Mouse (Mus musculus) intestine, embryonic 16.5 days (tissue): ENCODE measurements around the gene Ces3a. TPM values are rescaled to one million over a fixed set of nuclear protein-coding genes. Genes with fewer than 3 reads are reported as not detected.
"Not testable (repeated sequence)": the region's sequence is repeated elsewhere in the genome, so short reads cannot be mapped to it uniquely, and the experiment has no call there.

Source experiments
- ATAC-seq: fragments of 200-750 bp; cut with Nextera tagmentation; 2 replicates; pipeline ENCODE4 v1.8.0; 2017; ENCODE audit warnings: moderate TSS enrichment, moderate library complexity
- H3K27ac ChIP-seq: fragments of 300-500 bp; sonication (generic); 2 replicates; pipeline ENCODE4 v1.5.1; 2014; ENCODE audit warnings: mild to moderate bottlenecking, low read length
- H3K27me3 ChIP-seq: fragments of 300-500 bp; sonication (generic); replicated peaks from 2 replicates; pipeline ENCODE4 v1.6.1; 2014; ENCODE audit warnings: low read length, control low read depth, mixed read lengths; ENCODE audit not compliant: control insufficient read depth, insufficient read depth
- H3K36me3 ChIP-seq: fragments of 300-500 bp; sonication (generic); 2 replicates; pipeline ENCODE4 v1.6.1; 2014; ENCODE audit warnings: low read length, control low read depth; ENCODE audit not compliant: control insufficient read depth, insufficient read depth
- H3K4me1 ChIP-seq: fragments of 300-500 bp; sonication (generic); 2 replicates; pipeline ENCODE4 v1.6.1; 2014; ENCODE audit warnings: low read length, control low read depth, mixed read lengths; ENCODE audit not compliant: control insufficient read depth, insufficient read depth
- H3K4me2 ChIP-seq: fragments of 300-500 bp; sonication (generic); 2 replicates; pipeline ENCODE4 v1.6.1; 2014; ENCODE audit warnings: low read depth, low read length, control low read depth
- H3K4me3 ChIP-seq: fragments of 300-500 bp; sonication (generic); 2 replicates; pipeline ENCODE4 v1.5.1; 2014; ENCODE audit warnings: mild to moderate bottlenecking, low read length
- H3K9ac ChIP-seq: fragments of 300-500 bp; sonication (generic); 2 replicates; pipeline ENCODE4 v1.6.1; 2014; ENCODE audit warnings: low read depth, low read length
- H3K9me3 ChIP-seq: fragments of 300-500 bp; sonication (generic); 2 replicates; pipeline ENCODE4 v1.6.1; 2016; ENCODE audit warnings: low read length, control low read depth; ENCODE audit not compliant: control insufficient read depth
- WGBS: fragments of 180-500 bp; shearing (Covaris S2); extraction: QIAGEN DNeasy Blood & Tissue Kit; methylation state at CpG from one replicate; pipeline ENCODE4 v1.1.7; 2014; 5-methylcytosine and 5-hydroxymethylcytosine counted together
- polyA plus RNA-seq: library from polyadenylated mRNA; unstranded; fragments of >200 nt; fragmentation: Nextera tagmentation; extraction: Ambion mirVana; gene quantifications from 2 replicates; pipeline ENCODE4 v1.2.1, GENCODE M21; 2015

The Ces3a gene
- polyA plus RNA-seq, 1 experiment from 2014 or later: not detected

DNA sequence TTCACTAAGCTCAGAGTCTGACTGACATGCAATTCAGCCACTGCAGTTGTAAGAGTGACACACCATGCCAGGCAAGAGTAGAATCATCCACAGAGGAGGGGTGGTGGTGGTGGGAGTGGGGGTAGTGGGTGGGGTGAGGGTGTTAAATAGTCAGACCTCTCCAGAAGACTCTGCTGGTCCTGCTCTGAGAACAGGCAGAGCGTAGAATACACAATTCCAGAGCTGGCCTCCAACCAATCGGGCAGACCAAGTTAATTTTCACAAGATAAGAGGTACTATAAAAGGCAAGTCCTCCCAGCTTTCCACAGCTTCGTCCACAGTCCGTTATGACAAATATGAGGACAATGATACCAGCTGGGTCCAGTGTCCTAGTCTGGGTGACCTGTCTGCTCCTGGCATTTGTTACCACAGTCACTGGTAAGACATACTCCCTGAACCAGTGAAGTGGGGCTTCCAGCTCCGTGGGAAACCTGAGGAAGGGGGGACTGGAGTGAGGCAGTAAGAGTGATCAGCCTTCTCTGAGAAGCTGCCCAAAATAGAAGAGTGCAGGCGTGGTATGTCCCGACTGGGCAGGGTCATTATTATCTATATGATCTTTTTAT, 35.1 kb downstream of the Ces3a start, which contains the start of gene Ces3b:
Ces3b (plus strand) TSS at position 305 of the 602 bp plus-strand sequence.
- 49% methylated on average over 7 of the region's 7 CpGs for WGBS
- no peak for ATAC-seq

DNA sequence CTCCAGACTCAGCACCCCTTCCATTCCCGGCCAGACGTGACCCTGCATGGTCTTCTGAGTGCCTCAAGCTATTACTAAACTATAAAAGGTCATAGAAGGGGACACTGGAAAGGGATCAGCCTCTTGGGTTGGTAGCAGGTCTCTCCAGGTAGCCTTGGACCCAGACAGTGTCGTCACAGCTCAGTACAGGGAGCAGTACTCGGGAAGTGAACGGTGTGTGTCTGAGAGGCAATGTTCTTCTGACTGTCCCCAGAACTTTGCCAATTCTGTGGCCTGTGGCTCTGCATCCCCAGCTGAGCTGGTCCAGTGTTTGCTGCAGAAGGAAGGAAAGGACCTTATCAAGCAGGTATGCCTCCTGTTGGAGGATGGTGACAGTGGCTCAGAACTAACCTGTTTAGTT, 39.8 kb downstream of the Ces3a start:
- H3K4me1 ChIP-seq, ATAC-seq, H3K36me3 ChIP-seq, H3K4me3 ChIP-seq, H3K4me2 ChIP-seq, H3K9me3 ChIP-seq, H3K27ac ChIP-seq, H3K27me3 ChIP-seq, H3K9ac ChIP-seq: not testable (repeated sequence)
- WGBS: 82% methylated on average over 3 of the region's 5 CpGs

More for the DNA sequence above, 35.1 kb downstream of the Ces3a start, which contains the start of gene Ces3b:
- no peak within 1 kb of the TSS for H3K9ac ChIP-seq
- H3K4me1 ChIP-seq: no peaks in the 10 kb centered on the region
- H3K9me3 ChIP-seq: no peaks in the 10 kb centered on the region
- no peaks in the 10 kb centered on the region for H3K36me3 ChIP-seq
- no peaks in the 10 kb centered on the region for H3K27me3 ChIP-seq
- no peak within 1 kb of the TSS for H3K4me3 ChIP-seq
- H3K4me2 ChIP-seq: no peak within 1 kb of the TSS
- no peak within 1 kb of the TSS for H3K27ac ChIP-seq

DNA sequence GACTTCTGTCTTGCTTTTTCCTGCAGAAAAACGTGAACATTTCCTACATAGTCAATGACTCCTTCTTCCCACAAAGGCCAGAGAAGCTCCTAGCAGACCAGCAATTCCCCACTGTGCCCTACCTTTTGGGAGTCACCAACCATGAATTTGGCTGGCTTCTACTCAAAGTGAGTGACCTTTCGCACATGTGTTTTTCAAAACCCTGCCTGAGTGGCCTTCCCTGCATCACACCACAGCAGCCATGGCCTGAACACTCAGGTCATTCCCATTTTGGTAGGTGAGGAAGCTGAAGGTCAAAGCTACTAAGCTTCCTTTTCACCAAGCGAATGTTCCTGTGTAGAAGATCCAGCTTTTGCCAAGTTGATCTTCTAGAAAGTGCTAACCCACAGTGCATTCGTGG, 40.2 kb downstream of the Ces3a start:
- Histone ChIP-seq H3K9me3 (no peaks in the 10 kb centered on the region), H3K27me3 (no peaks in the 10 kb centered on the region), H3K9ac (no peak overlapping the region), H3K27ac (no peak overlapping the region), H3K4me1 (no peaks in the 10 kb centered on the region), H3K4me2 (no peak overlapping the region), H3K4me3 (no peak overlapping the region), H3K36me3 (no peaks in the 10 kb centered on the region)
- WGBS: 69% methylated on average over 4 of the region's 4 CpGs
- no peak for ATAC-seq

DNA sequence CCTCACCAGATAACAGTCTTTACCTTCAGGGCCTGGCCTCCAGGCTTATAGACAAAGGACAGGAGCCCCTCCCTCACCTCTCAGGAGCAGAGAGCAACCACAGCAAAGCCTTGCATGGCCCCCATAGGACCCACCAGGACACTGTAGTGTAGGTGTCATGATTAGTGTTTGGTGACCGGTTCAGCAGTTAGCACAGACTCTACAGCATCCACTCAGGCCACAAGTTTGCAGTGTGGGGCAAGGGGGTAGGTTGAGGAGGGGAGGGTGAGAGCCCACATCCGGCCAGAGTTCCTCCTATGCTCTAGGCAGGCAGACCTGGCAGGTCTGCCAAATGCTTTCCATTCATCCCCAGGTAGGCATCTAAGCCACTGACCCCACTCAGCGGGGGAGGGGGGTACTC, 45.6 kb downstream of the Ces3a start:
- WGBS: 76% methylated on average over 3 of the region's 3 CpGs
- ATAC-seq: no peak
- no peak overlapping the region for H3K9ac ChIP-seq

DNA sequence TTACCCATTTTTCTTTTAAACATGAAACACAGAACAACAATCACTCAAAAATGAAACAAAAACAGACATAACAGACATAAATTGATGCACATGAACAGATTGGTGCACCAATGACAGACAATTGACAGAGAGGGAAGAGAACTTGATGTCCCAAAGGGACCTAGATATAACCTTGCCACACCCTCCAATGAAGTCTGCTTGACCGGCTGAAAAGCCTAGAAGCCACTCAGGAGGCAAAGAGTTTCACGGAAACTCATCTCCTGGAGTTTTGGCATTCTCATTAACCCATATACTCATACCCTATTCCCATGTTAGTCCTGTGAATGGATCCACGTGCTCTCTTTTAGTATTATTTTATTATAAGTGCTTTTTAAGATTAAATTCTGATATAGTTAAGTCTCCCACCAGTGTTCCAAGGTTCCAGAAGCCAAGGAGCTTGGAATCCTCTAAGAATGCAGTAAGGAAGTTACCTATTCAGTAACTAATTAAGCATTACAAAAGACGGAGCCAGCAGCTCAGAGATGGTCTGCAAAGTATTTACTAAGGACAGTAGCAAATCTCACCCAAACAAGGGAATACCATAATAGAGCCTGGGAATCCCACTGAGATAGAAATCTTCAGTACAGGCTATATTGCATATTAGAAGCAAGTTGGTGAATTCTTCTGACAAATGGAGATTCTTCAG, 53.8 kb downstream of the Ces3a start:
- not testable (repeated sequence) for ATAC-seq, H3K9me3 ChIP-seq, H3K4me3 ChIP-seq, H3K27ac ChIP-seq, H3K4me1 ChIP-seq, H3K4me2 ChIP-seq, H3K36me3 ChIP-seq, H3K9ac ChIP-seq, H3K27me3 ChIP-seq
- 74% methylated on average over 4 of the region's 4 CpGs for WGBS

More for the DNA sequence above, 45.6 kb downstream of the Ces3a start:
- Histone ChIP-seq H3K4me1 (no peaks in the 10 kb centered on the region), H3K4me2 (no peak overlapping the region), H3K9me3 (no peaks in the 10 kb centered on the region), H3K27me3 (no peaks in the 10 kb centered on the region), H3K36me3 (no peaks in the 10 kb centered on the region), H3K27ac (no peak overlapping the region), H3K4me3 (no peak overlapping the region)

DNA sequence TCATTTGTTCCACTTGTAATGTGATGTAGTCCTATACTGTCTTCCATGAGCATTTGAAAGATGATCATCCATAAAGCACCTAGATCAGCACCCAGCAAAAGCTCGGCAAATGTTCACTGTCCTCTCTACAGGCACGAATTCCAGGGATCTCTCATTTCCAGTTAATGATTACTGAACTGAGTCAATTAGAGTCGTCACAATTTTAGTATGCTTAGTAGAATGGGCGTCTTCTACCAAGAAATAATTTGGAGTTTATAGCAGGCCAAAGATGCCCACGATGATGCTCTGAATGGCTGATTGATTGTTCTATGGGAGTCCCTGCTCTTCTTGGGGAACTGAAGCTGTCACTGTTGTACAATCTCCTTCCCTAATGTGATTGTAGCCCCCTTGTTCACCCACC, 55.3 kb downstream of the Ces3a start:
- H3K36me3 ChIP-seq, H3K9me3 ChIP-seq, H3K4me1 ChIP-seq, H3K4me2 ChIP-seq, ATAC-seq, H3K27ac ChIP-seq, H3K27me3 ChIP-seq, H3K4me3 ChIP-seq, H3K9ac ChIP-seq: not testable (repeated sequence)
- WGBS: 70% methylated on average over 5 of the region's 5 CpGs

DNA sequence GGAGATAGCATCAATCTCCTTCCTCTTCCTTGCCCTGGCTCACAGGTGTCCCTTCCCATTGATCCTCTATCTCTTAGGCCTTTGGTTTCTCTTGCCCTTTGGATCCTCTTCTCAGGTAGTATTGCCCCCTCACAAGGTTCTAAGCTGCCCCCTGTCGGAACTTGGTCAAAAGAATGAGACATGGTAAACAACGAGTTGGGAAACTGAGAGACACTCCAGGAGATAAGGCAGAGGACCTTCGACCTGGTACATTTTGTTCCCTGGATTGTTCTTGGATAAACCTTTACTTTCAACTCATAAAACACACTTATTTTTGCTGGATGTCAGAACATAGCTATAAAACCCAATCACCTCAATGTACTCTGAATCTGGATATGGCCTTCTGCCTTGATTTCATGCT, 55.8 kb downstream of the Ces3a start:
- no peak for ATAC-seq
- Histone ChIP-seq H3K9ac (no peak overlapping the region), H3K9me3 (no peaks in the 10 kb centered on the region), H3K27me3 (no peaks in the 10 kb centered on the region), H3K4me2 (no peak overlapping the region), H3K27ac (no peak overlapping the region), H3K36me3 (no peaks in the 10 kb centered on the region), H3K4me1 (no peaks in the 10 kb centered on the region), H3K4me3 (no peak overlapping the region)
- 75% methylated on average over 3 of the region's 3 CpGs for WGBS

Other genes with a start within 250 kb of the Ces3a start
- gene Ces2b, start 217.0 kb upstream of the Ces3a start, polyA plus RNA-seq: 0.92 and 0.95 TPM in 2 replicates
- gene Ces2c, start 201.5 kb upstream of the Ces3a start, polyA plus RNA-seq: 2.5 and 2.7 TPM in 2 replicates
- gene Ces2e, start 122.3 kb upstream of the Ces3a start, polyA plus RNA-seq: 63.9 and 95.6 TPM in 2 replicates
- gene Ces2f, start 101.2 kb upstream of the Ces3a start, polyA plus RNA-seq: not detected in 2 replicates
- gene Ces2g, start 86.9 kb upstream of the Ces3a start, polyA plus RNA-seq: 0.80 and 0.97 TPM in 2 replicates
- gene Ces2h, start 47.7 kb upstream of the Ces3a start, polyA plus RNA-seq: 0.05 TPM in 1 of 2 replicates, not detected in the other
- gene Ces3b, start 35.2 kb downstream of the Ces3a start, polyA plus RNA-seq: not detected in 2 replicates
- not detected in 2 replicates for gene Ces4a, start 83.2 kb downstream of the Ces3a start, polyA plus RNA-seq
- 27.4 and 28.2 TPM in 2 replicates for gene Cbfb, start 122.1 kb downstream of the Ces3a start, polyA plus RNA-seq
- gene D230025D16Rik, start 176.5 kb downstream of the Ces3a start, polyA plus RNA-seq: 20.6 and 21.7 TPM in 2 replicates
- gene B3gnt9, start 206.6 kb downstream of the Ces3a start, polyA plus RNA-seq: 16.2 and 17.5 TPM in 2 replicates
- gene Tradd, start 216.0 kb downstream of the Ces3a start, polyA plus RNA-seq: 44.9 and 46.0 TPM in 2 replicates
- 6.0 and 6.8 TPM in 2 replicates for gene Fbxl8, start 216.0 kb downstream of the Ces3a start, polyA plus RNA-seq
- 0.17 and 0.18 TPM in 2 replicates for gene Hsf4, start 221.2 kb downstream of the Ces3a start, polyA plus RNA-seq
- 1.3 and 1.4 TPM in 2 replicates for gene Nol3, start 227.5 kb downstream of the Ces3a start, polyA plus RNA-seq
- gene 4931428F04Rik, start 241.3 kb downstream of the Ces3a start, polyA plus RNA-seq: 6.7 and 7.2 TPM in 2 replicates
- gene Exoc3l, start 247.5 kb downstream of the Ces3a start, polyA plus RNA-seq: 6.6 and 7.4 TPM in 2 replicates
- 86.7 and 89.2 TPM in 2 replicates for gene E2f4, start 249.1 kb downstream of the Ces3a start, polyA plus RNA-seq